Mouse (Mus musculus): Measurements from ENCODE around the gene Kctd14. TPM values are rescaled to one million over a fixed set of nuclear protein-coding genes. Genes with fewer than 3 reads are reported as not detected.
"Not testable (repeated sequence)": the region's sequence is repeated elsewhere in the genome, so short reads cannot be mapped to it uniquely, and the experiment has no call there.

Kctd14 gene
- polyA plus RNA-seq (2015; fragmentation: Nextera tagmentation; extraction: Ambion mirVana), result 8.9 and 9.9 TPM in 2 replicates

GRCm38 (mm10) chr7:97451023-97451422 lies at the start of gene Kctd14:
Gene Kctd14 (plus strand): TSS chr7:97451323.
- 32% methylated on average over 2 of the region's 2 CpGs for WGBS
- H3K27ac ChIP-seq (ENCODE audit: low read length), result peak within 1 kb of the TSS; percentile 21
- not testable (repeated sequence) for H3K27me3 ChIP-seq (ENCODE audit: control insufficient read depth, insufficient read depth, low read depth, low read length); H3K4me2 ChIP-seq (ENCODE audit: low read depth, low read length); ATAC-seq (ENCODE audit: low read depth); H3K36me3 ChIP-seq (ENCODE audit: control insufficient read depth, insufficient read depth, low read length); H3K4me3 ChIP-seq (ENCODE audit: low read length); H3K9ac ChIP-seq (ENCODE audit: low read length); H3K9me3 ChIP-seq (ENCODE audit: control insufficient read depth, low read length)
- H3K4me1 ChIP-seq (replicated peaks; ENCODE audit: control insufficient read depth, insufficient read depth, low read length), result peaks cover 22% of the 10 kb centered on the region

GRCm38 (mm10) chr7:97407145-97407544 lies 44.0 kb upstream of the Kctd14 start:
- WGBS, result 55% methylated on average over 10 of the region's 10 CpGs

GRCm38 (mm10) chr7:97411106-97411505 lies 40.0 kb upstream of the Kctd14 start:
- no peak for ATAC-seq (ENCODE audit: low read depth)
- Histone ChIP-seq H3K36me3 (ENCODE audit: control insufficient read depth, insufficient read depth, low read length) (peaks cover 13% of the 10 kb centered on the region), H3K4me2 (ENCODE audit: low read depth, low read length) (no peak overlapping the region), H3K4me1 (replicated peaks; ENCODE audit: control insufficient read depth, insufficient read depth, low read length) (no peaks in the 10 kb centered on the region), H3K9ac (ENCODE audit: low read length) (no peak overlapping the region), H3K4me3 (ENCODE audit: low read length) (no peak overlapping the region), H3K27me3 (ENCODE audit: control insufficient read depth, insufficient read depth, low read depth, low read length) (no peaks in the 10 kb centered on the region), H3K9me3 (ENCODE audit: control insufficient read depth, low read length) (no peaks in the 10 kb centered on the region), H3K27ac (ENCODE audit: low read length) (no peak overlapping the region)
- WGBS, result 80% methylated on average over 2 of the region's 2 CpGs

More at GRCm38 (mm10) chr7:97407145-97407544, 44.0 kb upstream of the Kctd14 start:
- H3K27me3 ChIP-seq (ENCODE audit: control insufficient read depth, insufficient read depth, low read depth, low read length), result no peaks in the 10 kb centered on the region
- no peak overlapping the region for H3K9ac ChIP-seq (ENCODE audit: low read length)
- 0 out of 2 replicates have a peak, but pooled peaks have one; percentile 54 for ATAC-seq (ENCODE audit: low read depth)
- H3K36me3 ChIP-seq (ENCODE audit: control insufficient read depth, insufficient read depth, low read length), result peaks cover 15% of the 10 kb centered on the region
- no peak overlapping the region for H3K27ac ChIP-seq (ENCODE audit: low read length)
- H3K4me3 ChIP-seq (ENCODE audit: low read length), result no peak overlapping the region
- no peaks in the 10 kb centered on the region for H3K4me1 ChIP-seq (replicated peaks; ENCODE audit: control insufficient read depth, insufficient read depth, low read length)
- H3K9me3 ChIP-seq (ENCODE audit: control insufficient read depth, low read length), result no peaks in the 10 kb centered on the region
- H3K4me2 ChIP-seq (ENCODE audit: low read depth, low read length), result no peak overlapping the region

- H3K27me3 ChIP-seq (ENCODE audit: control insufficient read depth, insufficient read depth, low read depth, low read length), result no peaks in the 10 kb centered on the region
- peaks cover 13% of the 10 kb centered on the region for H3K36me3 ChIP-seq (ENCODE audit: control insufficient read depth, insufficient read depth, low read length)
- H3K4me3 ChIP-seq (ENCODE audit: low read length), result no peak overlapping the region
- H3K9me3 ChIP-seq (ENCODE audit: control insufficient read depth, low read length), result no peaks in the 10 kb centered on the region
- no peak overlapping the region for H3K27ac ChIP-seq (ENCODE audit: low read length)
- 68% methylated on average over 3 of the region's 3 CpGs for WGBS
- H3K4me1 ChIP-seq (replicated peaks; ENCODE audit: control insufficient read depth, insufficient read depth, low read length), result no peaks in the 10 kb centered on the region
- no peak for ATAC-seq (ENCODE audit: low read depth)
- H3K4me2 ChIP-seq (ENCODE audit: low read depth, low read length), result no peak overlapping the region
- H3K9ac ChIP-seq (ENCODE audit: low read length), result no peak overlapping the region
Observed at GRCm38 (mm10) chr7:97411575-97411974, 39.5 kb upstream of the Kctd14 start.

- H3K4me3 ChIP-seq (ENCODE audit: low read length), result no peak overlapping the region
- no peaks in the 10 kb centered on the region for H3K9me3 ChIP-seq (ENCODE audit: control insufficient read depth, low read length)
- H3K36me3 ChIP-seq (ENCODE audit: control insufficient read depth, insufficient read depth, low read length), result peaks cover 12% of the 10 kb centered on the region
- no peak overlapping the region for H3K27ac ChIP-seq (ENCODE audit: low read length)
- 97% methylated on average over 1 of the region's 1 CpGs for WGBS
- H3K9ac ChIP-seq (ENCODE audit: low read length), result no peak overlapping the region
- H3K4me2 ChIP-seq (ENCODE audit: low read depth, low read length), result no peak overlapping the region
- ATAC-seq (ENCODE audit: low read depth), result no peak
- no peaks in the 10 kb centered on the region for H3K27me3 ChIP-seq (ENCODE audit: control insufficient read depth, insufficient read depth, low read depth, low read length)
- H3K4me1 ChIP-seq (replicated peaks; ENCODE audit: control insufficient read depth, insufficient read depth, low read length), result peaks cover 5% of the 10 kb centered on the region; the same call in 1 of the 2 replicates
Observed at GRCm38 (mm10) chr7:97413981-97414380, 37.1 kb upstream of the Kctd14 start.

- H3K36me3 ChIP-seq (ENCODE audit: control insufficient read depth, insufficient read depth, low read length), result peaks cover 10% of the 10 kb centered on the region
- H3K4me3 ChIP-seq (ENCODE audit: low read length), result no peak overlapping the region
- 65% methylated on average over 1 of the region's 1 CpGs for WGBS
- peaks cover 5% of the 10 kb centered on the region for H3K4me1 ChIP-seq (replicated peaks; ENCODE audit: control insufficient read depth, insufficient read depth, low read length)
- ATAC-seq (ENCODE audit: low read depth), result no peak
- H3K27ac ChIP-seq (ENCODE audit: low read length), result no peak overlapping the region
- no peak overlapping the region for H3K9ac ChIP-seq (ENCODE audit: low read length)
- H3K4me2 ChIP-seq (ENCODE audit: low read depth, low read length), result no peak overlapping the region
- no peaks in the 10 kb centered on the region for H3K27me3 ChIP-seq (ENCODE audit: control insufficient read depth, insufficient read depth, low read depth, low read length)
- no peaks in the 10 kb centered on the region for H3K9me3 ChIP-seq (ENCODE audit: control insufficient read depth, low read length)
Observed at GRCm38 (mm10) chr7:97414426-97414825, 36.7 kb upstream of the Kctd14 start.

GRCm38 (mm10) chr7:97414915-97415687 lies 36.0 kb upstream of the Kctd14 start:
- WGBS, result 44% methylated on average over 9 of the region's 9 CpGs
- 0 out of 2 replicates have a peak, but pooled peaks have one; percentile 26 for ATAC-seq (ENCODE audit: low read depth)
- peaks cover 6% of the 10 kb centered on the region; the same call in 1 of the 2 replicates for H3K36me3 ChIP-seq (ENCODE audit: control insufficient read depth, insufficient read depth, low read length)
- no peak overlapping the region for H3K27ac ChIP-seq (ENCODE audit: low read length)
- H3K4me3 ChIP-seq (ENCODE audit: low read length), result no peak overlapping the region
- no peak overlapping the region for H3K4me2 ChIP-seq (ENCODE audit: low read depth, low read length)
- no peak overlapping the region for H3K9ac ChIP-seq (ENCODE audit: low read length)
- H3K9me3 ChIP-seq (ENCODE audit: control insufficient read depth, low read length), result no peaks in the 10 kb centered on the region
- peaks cover 5% of the 10 kb centered on the region for H3K4me1 ChIP-seq (replicated peaks; ENCODE audit: control insufficient read depth, insufficient read depth, low read length)
- no peaks in the 10 kb centered on the region for H3K27me3 ChIP-seq (ENCODE audit: control insufficient read depth, insufficient read depth, low read depth, low read length)

GRCm38 (mm10) chr7:97416473-97416872 lies 34.6 kb upstream of the Kctd14 start:
- Histone ChIP-seq H3K4me2 (ENCODE audit: low read depth, low read length) (no peak overlapping the region), H3K9ac (ENCODE audit: low read length) (no peak overlapping the region), H3K4me1 (replicated peaks; ENCODE audit: control insufficient read depth, insufficient read depth, low read length) (peaks cover 10% of the 10 kb centered on the region), H3K27ac (ENCODE audit: low read length) (no peak overlapping the region), H3K4me3 (ENCODE audit: low read length) (no peak overlapping the region), H3K36me3 (ENCODE audit: control insufficient read depth, insufficient read depth, low read length) (no peaks in the 10 kb centered on the region), H3K9me3 (ENCODE audit: control insufficient read depth, low read length) (no peaks in the 10 kb centered on the region), H3K27me3 (ENCODE audit: control insufficient read depth, insufficient read depth, low read depth, low read length) (no peaks in the 10 kb centered on the region)
- 85% methylated on average over 4 of the region's 4 CpGs for WGBS
- no peak for ATAC-seq (ENCODE audit: low read depth)

- Histone ChIP-seq H3K4me1 (replicated peaks; ENCODE audit: control insufficient read depth, insufficient read depth, low read length) (peaks cover 10% of the 10 kb centered on the region), H3K36me3 (ENCODE audit: control insufficient read depth, insufficient read depth, low read length) (no peaks in the 10 kb centered on the region), H3K27ac (ENCODE audit: low read length) (no peak within 1 kb of the TSS), H3K9me3 (ENCODE audit: control insufficient read depth, low read length) (no peaks in the 10 kb centered on the region), H3K9ac (ENCODE audit: low read length) (no peak within 1 kb of the TSS), H3K4me3 (ENCODE audit: low read length) (no peak within 1 kb of the TSS), H3K27me3 (ENCODE audit: control insufficient read depth, insufficient read depth, low read depth, low read length) (no peaks in the 10 kb centered on the region), H3K4me2 (ENCODE audit: low read depth, low read length) (no peak within 1 kb of the TSS)
- WGBS, result 66% methylated on average over 25 of the region's 25 CpGs
- peak; percentile 49 for ATAC-seq (ENCODE audit: low read depth)
Observed at GRCm38 (mm10) chr7:97416906-97417777, 34.0 kb upstream of the Kctd14 start, which contains the start of gene Thrsp. Gene Thrsp (minus strand): TSS chr7:97417730.

All from lung, embryonic 16.5 days (tissue).